Mouse (Mus musculus) stomach, embryonic 16.5 days (tissue): ENCODE measurements around the gene Syap1. TPM values are rescaled to one million over a fixed set of nuclear protein-coding genes. Genes with fewer than 3 reads are reported as not detected.

Experiments used
- ATAC-seq: fragments of 200-750 bp; cut with Nextera tagmentation; 2 replicates; pipeline ENCODE4 v1.8.0; 2017; ENCODE audit warnings: moderate number of reproducible peaks, moderate TSS enrichment; ENCODE audit not compliant: insufficient read depth, low FRiP score
- H3K27ac ChIP-seq: fragments of 300-500 bp; sonication (generic); 2 replicates; pipeline ENCODE4 v1.5.1; 2014; ENCODE audit warnings: low read length
- H3K27me3 ChIP-seq: fragments of 300-500 bp; sonication (generic); 2 replicates; pipeline ENCODE4 v1.6.1; 2014; ENCODE audit warnings: low read length, control low read depth, mixed read lengths; ENCODE audit not compliant: control insufficient read depth, insufficient read depth
- H3K36me3 ChIP-seq: fragments of 300-500 bp; sonication (generic); 2 replicates; pipeline ENCODE4 v1.6.1; 2014; ENCODE audit warnings: low read length; ENCODE audit not compliant: control insufficient read depth, insufficient read depth
- H3K4me1 ChIP-seq: fragments of 300-500 bp; sonication (generic); 2 replicates; pipeline ENCODE4 v1.6.1; 2014; ENCODE audit warnings: low read length, control low read depth, mixed read lengths; ENCODE audit not compliant: control insufficient read depth, insufficient read depth
- H3K4me2 ChIP-seq: fragments of 300-500 bp; sonication (generic); 2 replicates; pipeline ENCODE4 v1.6.1; 2014; ENCODE audit warnings: low read depth, low read length, mixed read lengths
- H3K4me3 ChIP-seq: fragments of 300-500 bp; sonication (generic); replicated peaks from 2 replicates; pipeline ENCODE4 v1.5.1; 2014; ENCODE audit warnings: mild to moderate bottlenecking, low read length
- H3K9ac ChIP-seq: fragments of 300-500 bp; sonication (generic); 2 replicates; pipeline ENCODE4 v1.6.1; 2014; ENCODE audit warnings: low read length
- H3K9me3 ChIP-seq: fragments of 300-500 bp; sonication (generic); replicated peaks from 2 replicates; pipeline ENCODE4 v1.6.1; 2016; ENCODE audit warnings: low read length, control low read depth; ENCODE audit not compliant: control insufficient read depth
- WGBS: fragments of 180-500 bp; shearing (Covaris S2); extraction: QIAGEN DNeasy Blood & Tissue Kit; methylation state at CpG from one replicate; pipeline ENCODE4 v1.1.7; 2014; 5-methylcytosine and 5-hydroxymethylcytosine counted together
- polyA plus RNA-seq: library from polyadenylated mRNA; unstranded; fragments of >200 nt; fragmentation: Nextera tagmentation; extraction: Ambion mirVana; gene quantifications from 2 replicates; pipeline ENCODE4 v1.2.1, GENCODE M21; 2015

The Syap1 gene
- polyA plus RNA-seq: 33.4 and 39.4 TPM in 2 replicates

DNA sequence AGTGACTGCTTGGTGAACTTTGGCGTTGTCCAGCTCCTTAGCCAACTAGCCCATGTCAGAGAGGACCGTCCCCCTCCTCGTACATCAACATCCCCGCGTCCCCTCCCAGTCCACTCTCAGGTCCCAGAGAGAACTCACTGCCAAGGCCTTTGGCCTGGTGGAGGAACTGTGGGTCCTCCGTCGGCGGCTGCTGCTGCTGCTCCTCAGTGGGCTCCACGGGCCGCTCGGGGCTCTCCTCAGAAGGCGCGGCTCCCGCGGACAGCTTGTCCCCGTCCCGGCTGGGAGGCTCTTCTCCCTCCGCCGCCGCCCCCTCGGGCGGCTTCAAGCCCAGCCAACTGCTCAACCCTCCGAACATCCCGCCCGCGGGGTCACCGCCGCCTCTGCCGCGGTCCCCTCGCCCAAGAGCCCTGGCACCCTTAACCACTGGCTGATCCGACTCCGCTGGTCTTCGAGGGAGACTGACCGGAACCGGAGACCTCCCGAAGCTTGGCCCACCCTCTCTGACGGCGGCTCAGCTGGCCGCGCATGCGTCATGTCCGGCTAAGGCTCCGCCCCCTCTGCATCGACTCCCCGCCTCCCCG is at the start of gene Syap1:
Syap1 (minus strand) TSS at position 517 of the 581 bp plus-strand sequence.
- Histone ChIP-seq H3K36me3 (no peaks in the 10 kb centered on the region), H3K4me2 (peak within 1 kb of the TSS; percentile 51), H3K9me3 (no peaks in the 10 kb centered on the region), H3K9ac (peak within 1 kb of the TSS; percentile 83), H3K4me1 (0 out of 2 replicates have a peak, but pooled peaks cover 4% of the 10 kb centered on the region), H3K27me3 (no peaks in the 10 kb centered on the region), H3K27ac (peak within 1 kb of the TSS; percentile 60), H3K4me3 (peak within 1 kb of the TSS; percentile 68)
- ATAC-seq: peak; percentile 95
- WGBS: 17% methylated on average over 43 of the region's 47 CpGs

DNA sequence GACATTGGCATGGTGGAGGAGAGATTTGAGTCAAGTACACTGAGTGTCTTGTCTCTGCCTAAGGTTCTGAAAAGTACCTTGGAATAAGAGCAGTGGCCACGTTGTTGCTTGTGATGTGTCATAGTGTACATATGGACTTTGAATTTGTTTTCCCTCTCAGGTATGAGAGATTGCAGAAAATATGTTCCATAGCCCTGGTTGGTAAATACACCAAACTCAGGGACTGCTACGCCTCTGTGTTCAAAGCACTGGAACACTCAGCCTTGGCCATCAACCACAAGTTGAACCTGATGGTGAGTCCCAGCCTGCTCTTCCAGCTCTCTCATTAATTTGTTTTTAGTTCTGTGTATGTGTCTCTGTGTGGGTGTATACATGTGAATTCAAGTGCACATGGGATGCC is 43.2 kb upstream of the Syap1 start:
- peaks cover 3% of the 10 kb centered on the region; the same call in 1 of the 2 replicates for H3K36me3 ChIP-seq
- H3K27me3 ChIP-seq: no peaks in the 10 kb centered on the region
- H3K9me3 ChIP-seq: no peaks in the 10 kb centered on the region
- no peak overlapping the region for H3K9ac ChIP-seq
- H3K4me2 ChIP-seq: no peak overlapping the region
- H3K4me3 ChIP-seq: no peak overlapping the region
- no peaks in the 10 kb centered on the region for H3K4me1 ChIP-seq
- no peak for ATAC-seq
- no peak overlapping the region for H3K27ac ChIP-seq
- 88% methylated on average over 2 of the region's 2 CpGs for WGBS

DNA sequence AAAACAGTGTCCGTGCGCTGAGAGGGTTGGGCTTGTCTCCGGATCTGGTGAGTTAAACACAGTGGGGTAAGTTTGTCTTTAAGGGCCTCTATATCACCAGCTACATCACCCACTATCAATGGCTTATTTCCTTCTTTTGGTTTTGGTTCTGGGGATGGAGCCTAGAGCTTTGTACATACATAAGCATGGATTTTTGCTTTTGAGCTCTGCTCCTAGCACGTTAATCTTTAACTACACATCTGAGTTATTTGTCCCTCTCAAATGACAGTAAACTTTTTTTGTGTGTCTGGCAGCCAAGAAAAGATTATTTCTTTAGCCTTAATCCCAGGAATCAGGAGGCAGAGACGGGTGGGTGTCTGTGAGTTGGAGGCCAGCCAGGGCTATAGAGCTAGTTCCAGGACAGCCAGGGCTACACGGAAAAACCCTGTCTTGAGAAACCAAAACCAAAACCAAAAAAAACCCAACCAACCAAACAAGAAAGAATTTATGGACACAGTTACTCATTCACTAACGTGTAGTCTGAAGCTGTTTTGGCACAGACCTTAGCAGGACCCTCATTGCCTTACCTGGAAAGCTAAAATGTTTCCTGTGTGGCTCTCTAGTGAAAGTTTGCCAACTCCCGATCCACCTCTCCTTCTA is 33.4 kb upstream of the Syap1 start:
- H3K27me3 ChIP-seq: no peaks in the 10 kb centered on the region; the same call in 1 of the 2 replicates
- H3K4me1 ChIP-seq: no peaks in the 10 kb centered on the region
- no peak overlapping the region for H3K27ac ChIP-seq
- H3K4me2 ChIP-seq: no peak overlapping the region
- H3K36me3 ChIP-seq: no peaks in the 10 kb centered on the region
- H3K9me3 ChIP-seq: no peaks in the 10 kb centered on the region
- H3K9ac ChIP-seq: no peak overlapping the region
- no peak overlapping the region for H3K4me3 ChIP-seq
- 68% methylated on average over 8 of the region's 8 CpGs for WGBS
- no peak for ATAC-seq

DNA sequence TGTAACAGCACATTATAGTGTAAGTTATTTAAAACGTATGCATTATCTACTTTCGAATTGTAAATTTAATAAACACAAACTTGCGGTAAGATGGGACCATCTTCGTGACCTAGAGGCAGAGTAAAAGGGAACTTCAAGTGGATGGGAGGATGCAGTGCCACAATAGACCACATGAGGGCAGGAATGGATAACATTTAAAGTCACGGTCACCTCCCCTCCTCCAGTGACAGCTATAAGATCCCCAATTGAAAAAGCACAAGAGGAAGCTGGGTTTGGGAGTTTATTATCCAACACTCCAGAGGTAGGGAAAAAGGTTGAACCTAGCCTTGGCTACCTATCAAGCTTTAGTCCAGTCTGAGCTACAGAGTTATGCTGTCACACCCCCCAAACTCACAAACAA is 27.4 kb upstream of the Syap1 start:
- Histone ChIP-seq H3K4me1 (no peaks in the 10 kb centered on the region), H3K4me3 (no peak overlapping the region), H3K36me3 (peaks cover 5% of the 10 kb centered on the region; the same call in 1 of the 2 replicates), H3K4me2 (no peak overlapping the region), H3K27ac (no peak overlapping the region), H3K9me3 (no peaks in the 10 kb centered on the region), H3K27me3 (no peaks in the 10 kb centered on the region), H3K9ac (no peak overlapping the region)
- no peak for ATAC-seq
- 37% methylated on average over 5 of the region's 5 CpGs for WGBS

DNA sequence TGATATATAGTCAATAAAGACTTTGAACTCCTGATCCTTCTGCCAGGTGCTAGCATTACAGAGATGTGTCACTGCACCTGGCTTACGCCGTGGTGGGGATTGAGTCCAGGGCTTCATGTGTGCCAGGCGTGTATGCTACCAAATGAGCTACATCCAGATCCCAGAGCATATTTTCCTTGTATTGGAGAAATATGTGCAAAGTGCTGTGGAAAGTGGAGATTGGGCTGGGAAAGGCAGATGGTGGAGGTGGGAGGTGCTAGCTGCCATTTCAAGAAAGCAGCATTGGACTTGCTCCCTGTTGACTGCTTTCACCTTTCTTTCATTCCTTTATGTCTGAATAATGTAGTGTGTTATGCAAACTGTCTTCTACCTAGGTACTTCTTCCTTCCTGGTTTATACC is 25.4 kb upstream of the Syap1 start:
- Histone ChIP-seq H3K27ac (no peak overlapping the region), H3K4me3 (no peak overlapping the region), H3K9me3 (no peaks in the 10 kb centered on the region), H3K4me2 (no peak overlapping the region), H3K9ac (no peak overlapping the region), H3K4me1 (no peaks in the 10 kb centered on the region), H3K36me3 (peaks cover 8% of the 10 kb centered on the region; the same call in 1 of the 2 replicates), H3K27me3 (no peaks in the 10 kb centered on the region)
- no peak for ATAC-seq
- WGBS: 93% methylated on average over 3 of the region's 3 CpGs

DNA sequence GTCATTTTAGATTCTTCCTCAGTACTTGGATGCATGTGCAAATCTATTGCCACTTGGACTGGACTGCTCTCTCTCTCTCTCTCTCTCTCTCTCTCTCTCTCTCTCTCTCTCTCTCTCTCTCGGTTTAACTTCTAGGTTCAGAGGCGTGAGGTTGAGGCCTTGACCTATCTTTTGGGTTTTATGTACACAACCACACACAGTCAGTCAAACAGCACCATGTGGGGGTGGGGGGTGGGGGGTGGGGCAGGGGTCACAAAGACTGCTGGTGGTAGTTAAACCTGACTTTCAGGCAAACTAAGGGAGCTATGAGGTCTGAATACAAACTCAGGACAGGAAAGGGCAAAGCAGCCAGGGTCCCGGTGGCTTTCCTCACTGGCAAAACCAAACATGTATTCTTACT is 19.3 kb upstream of the Syap1 start:
- 78% methylated on average over 3 of the region's 3 CpGs for WGBS

DNA sequence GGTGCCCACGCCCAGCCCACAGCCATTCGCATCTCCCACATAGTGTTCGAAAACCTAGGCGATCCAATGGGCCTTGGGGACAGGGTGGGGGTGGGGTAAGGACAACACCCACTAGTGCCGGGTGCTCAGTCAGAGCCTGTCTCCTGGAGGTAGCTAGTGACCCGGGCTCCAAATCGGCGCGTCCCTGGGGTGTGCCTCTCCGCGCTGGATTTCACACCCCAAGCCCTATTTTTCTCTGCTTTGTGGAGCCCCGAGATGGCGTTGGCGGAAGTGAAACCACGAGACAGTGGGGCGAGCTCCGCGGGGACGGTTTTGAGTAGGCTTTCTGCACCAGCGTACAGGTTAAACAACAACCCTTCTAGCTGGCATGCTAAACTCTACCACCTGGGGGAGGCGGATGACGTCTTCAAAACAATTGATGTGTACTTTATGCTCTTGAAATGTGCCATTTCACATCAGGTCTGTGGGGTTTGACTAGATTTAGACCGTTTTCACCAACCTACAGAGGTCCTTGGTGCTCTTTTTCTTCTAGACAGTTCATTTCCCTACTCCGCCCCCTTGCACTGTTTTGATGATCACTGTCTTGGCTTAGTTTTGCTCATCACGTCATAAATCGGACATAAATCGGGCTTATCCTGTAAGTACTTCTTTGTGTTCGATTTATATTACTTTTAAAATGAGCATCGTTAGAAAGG is 13.9 kb upstream of the Syap1 start:
- 17% methylated on average over 29 of the region's 29 CpGs for WGBS
- no peaks in the 10 kb centered on the region for H3K9me3 ChIP-seq
- no peaks in the 10 kb centered on the region; the same call in 1 of the 2 replicates for H3K27me3 ChIP-seq
- H3K4me3 ChIP-seq: peak overlapping the region; percentile 64
- H3K9ac ChIP-seq: peak overlapping the region; percentile 78
- peak; percentile 78 for ATAC-seq
- peak overlapping the region; percentile 88 for H3K27ac ChIP-seq
- peak overlapping the region; percentile 52 for H3K4me2 ChIP-seq
- no peaks in the 10 kb centered on the region for H3K36me3 ChIP-seq
- H3K4me1 ChIP-seq: no peaks in the 10 kb centered on the region

More for the DNA sequence above, 19.3 kb upstream of the Syap1 start:
- Histone ChIP-seq H3K27ac (no peak overlapping the region), H3K4me3 (no peak overlapping the region), H3K4me1 (no peaks in the 10 kb centered on the region), H3K27me3 (no peaks in the 10 kb centered on the region), H3K9me3 (no peaks in the 10 kb centered on the region), H3K9ac (no peak overlapping the region), H3K4me2 (no peak overlapping the region), H3K36me3 (0 out of 2 replicates have a peak, but pooled peaks cover 3% of the 10 kb centered on the region)
- ATAC-seq: no peak

DNA sequence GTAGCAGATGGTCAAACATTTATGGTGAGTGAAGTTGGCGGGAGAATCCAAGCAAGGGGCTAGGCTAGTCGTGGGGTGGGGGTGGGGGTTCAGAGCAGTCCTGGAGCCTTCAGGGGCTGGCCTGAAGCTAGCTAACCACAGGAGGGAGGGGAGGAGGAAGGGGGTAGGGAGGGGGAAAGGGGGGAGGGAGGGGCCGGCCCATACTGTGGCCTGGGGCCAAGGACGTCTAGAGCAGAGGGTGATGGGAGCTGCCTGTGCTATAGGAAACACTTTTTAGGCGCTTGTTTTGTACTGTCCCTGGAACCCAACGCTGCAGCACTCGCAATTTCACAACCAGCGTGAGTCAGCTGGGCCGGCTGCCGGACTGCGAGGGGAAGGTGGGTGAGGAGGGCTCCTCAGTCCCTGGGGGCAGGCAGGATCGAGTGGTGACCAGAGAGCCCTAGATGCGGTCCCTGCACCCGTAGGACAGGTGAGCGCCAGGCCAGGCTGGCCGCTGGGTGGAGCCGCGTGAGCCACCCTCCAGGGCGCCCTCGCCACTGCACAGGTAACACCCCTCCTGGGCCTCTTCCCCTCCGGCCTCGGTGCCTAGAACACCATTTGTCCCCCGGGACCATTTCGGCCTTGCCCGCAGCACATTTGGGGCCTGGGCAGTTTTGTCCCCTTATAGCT is 13.3 kb upstream of the Syap1 start:
- H3K9ac ChIP-seq: peak overlapping the region; percentile 78
- H3K4me3 ChIP-seq: peak overlapping the region; percentile 64
- peak overlapping the region; percentile 52 for H3K4me2 ChIP-seq
- no peaks in the 10 kb centered on the region for H3K36me3 ChIP-seq
- H3K4me1 ChIP-seq: no peaks in the 10 kb centered on the region
- peak; percentile 89 for ATAC-seq
- 13% methylated on average over 23 of the region's 25 CpGs for WGBS
- H3K9me3 ChIP-seq: no peaks in the 10 kb centered on the region
- no peaks in the 10 kb centered on the region; the same call in 1 of the 2 replicates for H3K27me3 ChIP-seq
- peak overlapping the region; percentile 88 for H3K27ac ChIP-seq
